11 mouse cellular contexts compared by ENCODE assay signal in genomic region chr14:79724002-79724681, GRCm38 (mm10). TPM values are rescaled to one million over a fixed set of nuclear protein-coding genes. Genes with fewer than 3 reads are reported as not detected.
DNase-seq lines count a peak whose midpoint lies in the region; ATAC-seq lines count a peak whose summit lies in the region.
"Had no signal": no experiment of that assay in that cellular context is flagged by ENCODE, and none has a peak within 500 bp of the region (broad histone marks: within the 10 kb centered on the region; RNA-seq: fewer than 3 reads in every experiment).

No protein-coding gene starts in this region.

- no peaks in the 10 kb centered on the region for H3K9me3 ChIP-seq in hindbrain, embryonic 12.5 days (replicated peaks)
- no peaks in the 10 kb centered on the region for H3K9me3 ChIP-seq in midbrain, embryonic 10.5 days (replicated peaks)
- H3K9me3 ChIP-seq in limb, embryonic 10.5 days (replicated peaks) = no peaks in the 10 kb centered on the region

- H3K4me3 ChIP-seq in hindbrain, embryonic 12.5 days = no peak overlapping the region
- no peak overlapping the region for H3K4me3 ChIP-seq in midbrain, embryonic 10.5 days
- H3K4me3 ChIP-seq in limb, embryonic 10.5 days = no peak overlapping the region

- ATAC-seq in hindbrain, embryonic 12.5 days (ENCODE audit: low FRiP score) = peak; percentile 75
- ATAC-seq: activated CD4-positive, CD25-positive, alpha-beta regulatory T cell, adult 4 months; liver, postnatal 0 days had no signal

- no peaks in the 10 kb centered on the region for H3K36me3 ChIP-seq in hindbrain, embryonic 12.5 days
- H3K36me3 ChIP-seq in midbrain, embryonic 10.5 days = no peaks in the 10 kb centered on the region
- no peaks in the 10 kb centered on the region for H3K36me3 ChIP-seq in limb, embryonic 10.5 days

- 67% methylated on average over 18 of the region's 18 CpGs for WGBS in hindbrain, embryonic 12.5 days
- WGBS in midbrain, embryonic 10.5 days = 91% methylated on average over 18 of the region's 18 CpGs
- WGBS in limb, embryonic 10.5 days = 88% methylated on average over 18 of the region's 18 CpGs

- no peak overlapping the region for H3K4me2 ChIP-seq in hindbrain, embryonic 12.5 days (replicated peaks)

- H3K9ac ChIP-seq in hindbrain, embryonic 12.5 days = no peak overlapping the region
- H3K9ac ChIP-seq: liver, postnatal 0 days had no signal

- H3K4me1 ChIP-seq in hindbrain, embryonic 12.5 days = peaks cover 28% of the 10 kb centered on the region
- H3K4me1 ChIP-seq in midbrain, embryonic 10.5 days = peaks cover 12% of the 10 kb centered on the region; the same call in 1 of the 2 replicates
- H3K4me1 ChIP-seq in limb, embryonic 10.5 days = 0 out of 2 replicates have a peak, but pooled peaks cover 5% of the 10 kb centered on the region

- H3K27ac ChIP-seq in hindbrain, embryonic 12.5 days = peak overlapping the region; percentile 64
- 0 out of 2 replicates have a peak overlapping the region, but pooled peaks have one; percentile 30 for H3K27ac ChIP-seq in midbrain, embryonic 10.5 days (replicated peaks)
- H3K27ac ChIP-seq in limb, embryonic 10.5 days = no peak overlapping the region

- DNase-seq in retina, postnatal 1 day = peak; percentile 25
- no peak for DNase-seq in retina, embryonic 14.5 days (ENCODE audit: low spot score)
- DNase-seq in midbrain, embryonic 10.5 days (ENCODE audit: low spot score) = no peak
- no peak for DNase-seq in urinary bladder, postnatal 36 days (ENCODE audit: low spot score in 2 of 2)
- DNase-seq in limb, embryonic 10.5 days (ENCODE audit: low spot score) = no peak
- DNase-seq in lung, adult 18-20 months = no peak
- DNase-seq: cerebellum, adult 18-20 months; liver, postnatal 0 days; thymus, adult 18-20 months had no signal

- no peaks in the 10 kb centered on the region for H3K27me3 ChIP-seq in hindbrain, embryonic 12.5 days
- no peaks in the 10 kb centered on the region for H3K27me3 ChIP-seq in midbrain, embryonic 10.5 days (ENCODE audit: low read depth, poor library complexity, severe bottlenecking)
- no peaks in the 10 kb centered on the region for H3K27me3 ChIP-seq in limb, embryonic 10.5 days (ENCODE audit: low read depth, poor library complexity, severe bottlenecking)

RNA-seq across cellular contexts. Expression of gene Pcdh8, which starts 47.0 kb away (rescaled TPM):
- polyA plus RNA-seq in hindbrain, embryonic 12.5 days (2016; fragmentation: Nextera tagmentation; extraction: Ambion mirVana) = 40.7 and 42.6 TPM in 2 replicates
- 56.0 and 57.5 TPM in 2 replicates for polyA plus RNA-seq in midbrain, embryonic 10.5 days (2016; fragmentation: Nextera tagmentation; extraction: Ambion mirVana)
- 0.93 and 3.4 TPM in 2 replicates for polyA plus RNA-seq in limb, embryonic 10.5 days (2016; fragmentation: Nextera tagmentation; extraction: Ambion mirVana)
- polyA plus RNA-seq: activated CD4-positive, CD25-positive, alpha-beta regulatory T cell, adult 4 months; liver, postnatal 0 days had no signal
